Mouse (Mus musculus) heart, postnatal 0 days (tissue): Measurements from ENCODE around the gene Clip2.

Experiments
- CTCF ChIP-seq: IDR thresholded peaks from 2 replicates; pipeline ENCODE4 v1.5.1; 2016; ENCODE audit warnings: antibody characterized with exemption, control low read depth, low read depth
- EP300 ChIP-seq: IDR thresholded peaks from 2 replicates; pipeline ENCODE4 v1.6.1; 2016; ENCODE audit warnings: antibody characterized with exemption, low read depth

GRCm38 (mm10) chr5:134567445-134567844, 15.2 kb upstream of the Clip2 start:
- no peak for TF ChIP-seq CTCF
- no peak for TF ChIP-seq EP300
